Mouse (Mus musculus) G1E (cell line): ENCODE data around the gene Fancc.

Experiments
- CTCF ChIP-seq: IDR thresholded peaks from 2 replicates; pipeline ENCODE4 v1.5.1; 2012; ENCODE audit warnings: low read depth, low read length, inconsistent platforms, mixed read lengths
- GATA1 ChIP-seq: IDR thresholded peaks from 2 replicates; pipeline ENCODE4 v1.6.1; 2012; ENCODE audit warnings: borderline replicate concordance, low read length, inconsistent platforms, mixed read lengths

DNA sequence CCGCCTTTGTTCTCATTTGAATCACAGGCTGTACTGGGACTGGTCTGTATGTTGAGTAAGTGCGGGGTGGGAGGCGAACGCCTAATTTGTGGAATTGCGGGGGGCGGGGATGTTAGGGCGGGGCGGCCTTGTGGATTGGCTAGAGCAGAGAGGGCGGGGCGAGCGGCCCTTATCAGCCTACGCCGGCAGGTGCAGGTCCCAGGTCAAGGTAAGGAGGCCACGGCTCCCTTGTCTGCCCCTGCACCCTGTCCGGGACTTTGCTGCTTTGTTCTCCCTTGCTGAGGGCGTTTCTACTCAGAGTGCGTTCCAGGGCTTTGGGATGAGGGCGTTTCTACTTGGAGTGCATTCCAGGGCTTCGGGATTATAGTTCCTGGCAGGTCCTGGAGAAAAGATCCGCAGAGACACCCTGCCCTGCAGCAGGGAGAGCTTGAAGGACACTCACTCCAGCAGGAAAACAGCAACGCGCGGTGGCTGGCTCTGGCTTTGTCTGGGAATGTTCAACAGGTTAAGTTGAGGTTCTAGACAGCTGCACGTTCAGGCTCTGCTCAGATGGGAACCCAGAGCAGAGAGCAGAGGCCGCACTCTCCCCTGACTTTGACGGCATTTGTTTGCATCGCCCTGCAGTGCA, 224.4 kb downstream of the Fancc start:
- TF ChIP-seq CTCF (no peak), GATA1 (no peak)
